Mouse (Mus musculus) liver, postnatal 0 days (tissue): ENCODE results near the gene Mill2.

Source experiments
- CTCF ChIP-seq: sonication (generic); IDR thresholded peaks from 2 replicates; pipeline ENCODE4 v1.5.1; 2016; ENCODE audit warnings: antibody characterized with exemption, low read depth
- EP300 ChIP-seq: IDR thresholded peaks from 2 replicates; pipeline ENCODE4 v1.6.1; 2016; ENCODE audit warnings: antibody characterized with exemption, low read depth, mild to moderate bottlenecking

DNA sequence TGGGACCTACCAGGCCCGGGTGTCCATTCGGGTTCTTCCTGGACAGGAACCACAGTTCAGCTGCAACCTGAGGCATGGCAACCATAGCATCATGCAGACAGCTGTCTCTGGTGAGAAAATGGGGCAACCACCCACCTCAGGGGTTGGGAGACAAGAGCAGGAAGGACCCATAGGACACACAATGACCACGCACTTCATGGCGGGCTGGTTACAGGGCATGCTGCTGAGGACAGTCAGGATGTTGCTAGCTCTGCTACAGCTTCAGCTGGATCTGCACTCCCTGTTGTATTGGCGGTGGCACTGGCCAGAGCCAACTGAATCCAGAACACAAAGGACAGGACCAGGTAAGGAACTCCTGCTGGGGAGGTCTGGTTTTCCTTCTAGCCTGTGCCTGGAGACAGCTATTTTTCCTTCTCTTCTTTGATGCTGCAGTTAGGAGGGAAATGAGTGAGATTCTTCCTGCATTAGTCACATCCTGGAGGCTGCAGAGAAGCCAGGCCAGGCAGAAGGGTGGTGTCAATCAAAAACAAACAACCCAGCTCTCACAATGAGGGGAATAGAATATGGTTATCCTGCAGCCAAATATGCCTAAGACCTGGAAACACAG lies 18.6 kb downstream of the Mill2 start:
- TF ChIP-seq CTCF, result no peak
- TF ChIP-seq EP300, result no peak
